Mouse (Mus musculus) kidney, adult 2 months (tissue): ENCODE measurements around the gene Lrig3.

Experiments used
- CTCF ChIP-seq: fragments of 200-500 bp; conservative IDR thresholded peaks from 2 replicates; pipeline ENCODE4 v1.5.1; 2011; ENCODE audit warnings: low read depth, mild to moderate bottlenecking, control low read depth, low read length, moderate library complexity, mixed read lengths; ENCODE audit not compliant: insufficient read depth, insufficient read length
- POLR2A ChIP-seq: fragments of 200-500 bp; IDR thresholded peaks from one replicate; pipeline ENCODE4 v1.6.1; 2011; ENCODE audit warnings: low read depth, low read length, control low read depth

DNA sequence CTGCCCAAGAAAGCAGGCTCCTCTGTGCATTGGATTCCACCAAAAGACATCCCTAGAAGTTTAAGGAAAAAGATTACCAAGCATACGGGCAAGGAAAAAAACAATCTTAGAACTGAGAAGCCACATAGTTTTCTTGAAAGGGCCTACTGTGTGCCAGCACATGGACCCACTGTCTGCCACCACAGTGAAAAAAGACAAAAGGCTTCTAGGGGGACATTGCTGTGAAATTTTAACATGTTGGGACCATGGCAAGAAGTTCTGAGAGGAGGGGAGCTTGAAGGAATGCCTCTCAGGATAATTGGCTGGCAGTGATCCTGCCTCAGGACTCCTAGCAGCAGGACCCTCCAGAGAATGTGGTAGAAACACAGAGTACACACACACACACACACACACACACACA lies 19.8 kb downstream of the Lrig3 start:
- TF ChIP-seq CTCF (no peak), POLR2A (no peak)
